8 mouse cellular contexts compared by ENCODE assay signal in the genomic region with DNA sequence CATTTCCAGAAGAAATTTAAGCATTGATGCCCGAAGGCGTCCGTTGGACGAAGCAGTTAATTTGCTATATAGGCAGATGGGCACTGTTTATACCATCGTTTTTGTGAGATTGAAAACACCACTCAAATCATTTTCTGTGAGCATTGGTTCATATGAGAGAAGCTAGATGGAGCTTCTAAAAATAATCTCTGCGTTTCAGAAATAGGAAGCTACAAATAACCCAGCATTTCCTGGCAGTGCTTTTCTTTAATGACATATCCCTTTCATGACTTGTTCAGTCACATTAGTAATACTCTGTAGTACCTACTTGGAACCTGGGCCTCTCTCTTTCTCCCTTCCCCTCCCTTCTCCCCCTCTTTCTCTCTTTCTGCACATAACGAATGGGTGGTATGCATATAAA. TPM values are rescaled to one million over a fixed set of nuclear protein-coding genes. Genes with fewer than 3 reads are reported as not detected.
A peak's percentile ranks its signal among the peaks of the same experiment; 100 is the strongest.
DNase-seq lines count a peak whose midpoint lies in the region; ATAC-seq and TF ChIP-seq lines count a peak whose summit lies in the region.

No protein-coding gene starts in this region.

- H3K4me3 ChIP-seq in heart, embryonic 12.5 days: peak overlapping the region; percentile 78
- H3K4me3 ChIP-seq in E14TG2a.4 (replicated peaks; ENCODE audit: low read length): peak overlapping the region; percentile 83
- H3K4me3 ChIP-seq in forebrain, embryonic 14.5 days (ENCODE audit: low read depth, low read length): peak overlapping the region; percentile 84
- peak overlapping the region; percentile 92 for H3K4me3 ChIP-seq in liver, embryonic 15.5 days (replicated peaks)

- ATAC-seq in heart, embryonic 12.5 days (ENCODE audit: insufficient number of reproducible peaks, low FRiP score): no peak
- ATAC-seq in forebrain, embryonic 14.5 days: no peak
- ATAC-seq in liver, embryonic 15.5 days (ENCODE audit: insufficient read depth): no peak

- TF ChIP-seq CTCF in E14TG2a.4 (conservative IDR thresholded peaks at IDR 0.05; ENCODE audit: low read length): no peak

- H3K27ac ChIP-seq in heart, embryonic 12.5 days (ENCODE audit: poor library complexity, severe bottlenecking): no peak overlapping the region
- H3K27ac ChIP-seq in forebrain, embryonic 14.5 days (ENCODE audit: low read depth, low read length): no peak overlapping the region
- H3K27ac ChIP-seq in liver, embryonic 15.5 days (replicated peaks): no peak overlapping the region

- WGBS in heart, embryonic 12.5 days: 31% methylated on average over 7 of the region's 7 CpGs
- 36% methylated on average over 7 of the region's 7 CpGs for WGBS in forebrain, embryonic 14.5 days
- WGBS in liver, embryonic 15.5 days (ENCODE audit: insufficient replicate concordance): 25% methylated on average over 7 of the region's 7 CpGs

- H3K36me3 ChIP-seq in heart, embryonic 12.5 days: peaks cover 13% of the 10 kb centered on the region
- peaks cover 13% of the 10 kb centered on the region; the same call in 1 of the 2 replicates for H3K36me3 ChIP-seq in E14TG2a.4 (ENCODE audit: insufficient read depth, low read length)
- 0 out of 2 replicates have a peak, but pooled peaks cover 8% of the 10 kb centered on the region for H3K36me3 ChIP-seq in forebrain, embryonic 14.5 days (ENCODE audit: control insufficient read depth, insufficient read depth, low read length)
- H3K36me3 ChIP-seq in liver, embryonic 15.5 days (replicated peaks): peaks cover 6% of the 10 kb centered on the region; the same call in 1 of the 2 replicates

- peaks cover 9% of the 10 kb centered on the region for H3K4me1 ChIP-seq in heart, embryonic 12.5 days (replicated peaks)
- H3K4me1 ChIP-seq in E14TG2a.4 (replicated peaks; ENCODE audit: low read depth, low read length): peaks cover 7% of the 10 kb centered on the region
- H3K4me1 ChIP-seq in forebrain, embryonic 14.5 days (ENCODE audit: control insufficient read depth, insufficient read depth, low read length): peaks cover 10% of the 10 kb centered on the region; the same call in 1 of the 2 replicates
- H3K4me1 ChIP-seq in liver, embryonic 15.5 days (replicated peaks): peaks cover 12% of the 10 kb centered on the region; the same call in 1 of the 2 replicates

- peak overlapping the region; percentile 68 for H3K4me2 ChIP-seq in heart, embryonic 12.5 days
- peak overlapping the region; percentile 78 for H3K4me2 ChIP-seq in forebrain, embryonic 14.5 days (ENCODE audit: low read length)
- H3K4me2 ChIP-seq in liver, embryonic 15.5 days: peak overlapping the region; percentile 80

- H3K9me3 ChIP-seq in heart, embryonic 12.5 days (replicated peaks): no peaks in the 10 kb centered on the region
- H3K9me3 ChIP-seq in E14TG2a.4 (ENCODE audit: low read length): peaks cover 7% of the 10 kb centered on the region; the same call in 1 of the 2 replicates
- no peaks in the 10 kb centered on the region for H3K9me3 ChIP-seq in forebrain, embryonic 14.5 days (replicated peaks; ENCODE audit: control insufficient read depth, low read length)
- no peaks in the 10 kb centered on the region for H3K9me3 ChIP-seq in liver, embryonic 15.5 days (replicated peaks)

- peaks cover 13% of the 10 kb centered on the region; the same call in 1 of the 2 replicates for H3K27me3 ChIP-seq in heart, embryonic 12.5 days (replicated peaks)
- H3K27me3 ChIP-seq in E14TG2a.4 (ENCODE audit: insufficient read depth, low read length): no peaks in the 10 kb centered on the region
- H3K27me3 ChIP-seq in forebrain, embryonic 14.5 days (replicated peaks; ENCODE audit: control insufficient read depth, insufficient read depth, low read length): 0 out of 2 replicates have a peak, but pooled peaks cover 4% of the 10 kb centered on the region
- peaks cover 20% of the 10 kb centered on the region for H3K27me3 ChIP-seq in liver, embryonic 15.5 days

- peak overlapping the region; percentile 89 for H3K9ac ChIP-seq in heart, embryonic 12.5 days
- H3K9ac ChIP-seq in forebrain, embryonic 14.5 days (ENCODE audit: low read length): peak overlapping the region; percentile 95
- peak overlapping the region; percentile 89; the same call in 1 of the 2 replicates for H3K9ac ChIP-seq in liver, embryonic 15.5 days

- DNase-seq in heart, postnatal 4 days: no peak
- peak; percentile 1 for DNase-seq in forebrain, embryonic 14.5 days (ENCODE audit: low spot score)
- DNase-seq in urinary bladder, postnatal 36 days (ENCODE audit: low spot score in 2 of 2): no peak
- no peak for DNase-seq in ovary, postnatal 14 days (ENCODE audit: low spot score)
- no peak for DNase-seq in adrenal gland, adult (ENCODE audit: inconsistent age in 2 of 2, low spot score in 1 of 2)

RNA-seq across cellular contexts. Expression of gene Bloc1s6, which starts 0.7 kb away (rescaled TPM):
- polyA plus RNA-seq in heart, embryonic 12.5 days (2016; fragmentation: Nextera tagmentation; extraction: Ambion mirVana): 34.3 and 38.1 TPM in 2 replicates
- total RNA-seq in heart, postnatal 4 days (2021): 10 to 100 TPM; 12.8 to 16.0 TPM
- 76.0 and 79.2 TPM in 2 replicates for polyA plus RNA-seq in forebrain, embryonic 14.5 days (2014; fragmentation: Nextera tagmentation; extraction: Ambion mirVana)
- polyA plus RNA-seq in liver, embryonic 15.5 days (2015; fragmentation: Nextera tagmentation; extraction: Ambion mirVana): 15.4 and 17.0 TPM in 2 replicates

RNA-seq across cellular contexts. Expression of gene Sqor, which starts 26.0 kb away (rescaled TPM):
- polyA plus RNA-seq in heart, embryonic 12.5 days (2016; fragmentation: Nextera tagmentation; extraction: Ambion mirVana): 3.0 and 5.4 TPM in 2 replicates
- 1 to 10 TPM; 8.6 to 8.7 TPM for total RNA-seq in heart, postnatal 4 days (2021)
- 2.8 and 3.6 TPM in 2 replicates for polyA plus RNA-seq in forebrain, embryonic 14.5 days (2014; fragmentation: Nextera tagmentation; extraction: Ambion mirVana)
- polyA plus RNA-seq in liver, embryonic 15.5 days (2015; fragmentation: Nextera tagmentation; extraction: Ambion mirVana): 7.3 and 9.1 TPM in 2 replicates

RNA-seq across cellular contexts. Expression of gene Slc30a4, which starts 36.6 kb away (rescaled TPM):
- polyA plus RNA-seq in heart, embryonic 12.5 days (2016; fragmentation: Nextera tagmentation; extraction: Ambion mirVana): 9.8 and 10.0 TPM in 2 replicates
- 10 to 100 TPM; 16.2 to 16.4 TPM for total RNA-seq in heart, postnatal 4 days (2021)
- 9.8 and 10.0 TPM in 2 replicates for polyA plus RNA-seq in forebrain, embryonic 14.5 days (2014; fragmentation: Nextera tagmentation; extraction: Ambion mirVana)
- polyA plus RNA-seq in liver, embryonic 15.5 days (2015; fragmentation: Nextera tagmentation; extraction: Ambion mirVana): 1.1 TPM in 2 replicates
